ENCODE assay signal across 9 mouse cellular contexts in the genomic region with DNA sequence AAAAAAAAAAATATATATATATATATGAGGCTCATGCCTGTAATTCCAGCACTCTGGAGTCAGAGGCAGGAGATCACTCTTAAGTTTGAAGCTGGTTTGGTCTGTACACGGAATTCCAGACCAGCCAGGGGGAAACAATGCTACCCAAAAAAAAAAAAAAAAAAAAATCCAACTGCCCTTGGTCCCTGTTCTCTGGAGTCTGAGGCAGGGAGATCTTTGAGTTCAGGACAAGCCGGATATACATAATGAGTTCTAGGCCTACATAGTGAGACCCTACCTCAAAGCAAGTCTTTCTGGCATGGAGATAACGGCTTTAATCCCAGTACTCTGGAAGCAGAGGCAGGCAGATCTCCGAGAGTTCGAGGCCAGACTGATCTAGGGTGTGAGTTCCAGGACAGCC. TPM values are rescaled to one million over a fixed set of nuclear protein-coding genes. Genes with fewer than 3 reads are reported as not detected.
DNase-seq lines count a peak whose midpoint lies in the region; ATAC-seq lines count a peak whose summit lies in the region.
"Had no signal": no experiment of that assay in that cellular context is flagged by ENCODE, and none has a peak within 500 bp of the region (broad histone marks: within the 10 kb centered on the region; RNA-seq: fewer than 3 reads in every experiment).

No protein-coding gene starts in this region.

- peaks cover 39% of the 10 kb centered on the region for H3K79me2 ChIP-seq in macrophage (ENCODE audit: inconsistent target)

- H3K4me3 ChIP-seq in heart, embryonic 13.5 days, result peak overlapping the region; percentile 82
- peak overlapping the region; percentile 36 for H3K4me3 ChIP-seq in macrophage (ENCODE audit: inconsistent target)

- H3K4me2 ChIP-seq in heart, embryonic 13.5 days, result peak overlapping the region; percentile 93

- no peaks in the 10 kb centered on the region for H3K9me3 ChIP-seq in heart, embryonic 13.5 days

- H3K27ac ChIP-seq in heart, embryonic 13.5 days (replicated peaks), result peak overlapping the region; percentile 89
- H3K27ac ChIP-seq in macrophage, result 0 out of 2 replicates have a peak overlapping the region, but pooled peaks have one; percentile 32

- H3K4me1 ChIP-seq in heart, embryonic 13.5 days, result peaks cover 26% of the 10 kb centered on the region

- H3K9ac ChIP-seq in heart, embryonic 13.5 days, result peak overlapping the region; percentile 86

- no peaks in the 10 kb centered on the region for H3K27me3 ChIP-seq in heart, embryonic 13.5 days (replicated peaks)
- H3K27me3 ChIP-seq: Patski had no signal

- peaks cover 17% of the 10 kb centered on the region for H3K36me3 ChIP-seq in heart, embryonic 13.5 days
- H3K36me3 ChIP-seq in macrophage (ENCODE audit: inconsistent target), result peaks cover 8% of the 10 kb centered on the region; the same call in 1 of the 2 replicates

- no peak for DNase-seq in heart, adult 18-20 months
- DNase-seq in ES-CJ7 (ENCODE audit: low read depth, low spot score), result peak; percentile 37
- peak; percentile 9 for DNase-seq in heart, postnatal 4 days
- DNase-seq in adrenal gland, postnatal 25 days, result no peak
- no peak for DNase-seq in adrenal gland, adult 8-10 months
- no peak for DNase-seq in spleen, adult 18-20 months

- ATAC-seq in heart, embryonic 13.5 days (ENCODE audit: extremely low read depth, insufficient number of reproducible peaks, low FRiP score, low TSS enrichment), result no peak

- 54% methylated on average over 5 of the region's 5 CpGs for WGBS in heart, embryonic 13.5 days
- WGBS in macrophage (ENCODE audit: missing documents), result 45% methylated on average over 5 of the region's 5 CpGs

RNA-seq across cellular contexts. Expression of a gene that starts 0.4 kb away (rescaled TPM):
- 24.2 and 28.9 TPM in 2 replicates for polyA plus RNA-seq in heart, embryonic 13.5 days (2015; fragmentation: Nextera tagmentation; extraction: Ambion mirVana)
- total RNA-seq in heart, adult 18-20 months (2021), result 10 to 100 TPM in 1 of 2 experiments, 1 to 10 TPM in 1; 9.3 to 11.1 TPM
- 10 to 100 TPM; 13.6 to 18.6 TPM for total RNA-seq in heart, postnatal 4 days (2021)
- 10 to 100 TPM in 4 of 26 experiments, 1 to 10 TPM in 22; 2.6 to 11.8 (median 7.7) TPM for total RNA-seq in macrophage (2018; cell fraction: chromatin; rRNA removed)
- 10 to 100 TPM in 23 of 26 experiments, 1 to 10 TPM in 3; 7.6 to 18.9 (median 14.0) TPM for total RNA-seq in macrophage (2018; cell fraction: cytosol; rRNA removed)
- 10 to 100 TPM in 17 of 26 experiments, 1 to 10 TPM in 9; 4.2 to 18.9 (median 11.0) TPM for total RNA-seq in macrophage (2018; cell fraction: nucleus; rRNA removed)
- polyA plus RNA-seq in macrophage (2018), result 9.9 to 17.1 TPM (median 13.7 TPM) in 3 replicates
- 31.6 and 32.6 TPM in 2 replicates for total RNA-seq in adrenal gland, postnatal 25 days (2021)
- 10 to 100 TPM; 29.5 to 34.0 (median 32.1) TPM for total RNA-seq in adrenal gland, adult 8-10 months (2022)

RNA-seq across cellular contexts. Expression of a gene that starts 14.9 kb away (rescaled TPM):
- 5.2 and 6.2 TPM in 2 replicates for polyA plus RNA-seq in heart, embryonic 13.5 days (2015; fragmentation: Nextera tagmentation; extraction: Ambion mirVana)
- 10 to 100 TPM; 14.2 to 17.8 TPM for total RNA-seq in heart, adult 18-20 months (2021)
- total RNA-seq in heart, postnatal 4 days (2021), result 10 to 100 TPM in 1 of 2 experiments, 1 to 10 TPM in 1; 8.9 to 11.1 TPM
- total RNA-seq in macrophage (2018; cell fraction: chromatin; rRNA removed), result 100 to 1,000 TPM; 124 to 877 (median 414) TPM
- 100 to 1,000 TPM in 6 of 26 experiments, 10 to 100 TPM in 20; 31.3 to 188 (median 58.0) TPM for total RNA-seq in macrophage (2018; cell fraction: cytosol; rRNA removed)
- 100 to 1,000 TPM in 23 of 26 experiments, 10 to 100 TPM in 3; 76.4 to 499 (median 338) TPM for total RNA-seq in macrophage (2018; cell fraction: nucleus; rRNA removed)
- polyA plus RNA-seq in macrophage (2018), result 37.2 to 60.7 TPM (median 44.6 TPM) in 3 replicates
- 13.8 and 17.1 TPM in 2 replicates for total RNA-seq in adrenal gland, postnatal 25 days (2021)
- 10 to 100 TPM; 11.8 to 38.3 (median 22.4) TPM for total RNA-seq in adrenal gland, adult 8-10 months (2022)

RNA-seq across cellular contexts. Expression of a gene that starts 18.8 kb away (rescaled TPM):
- polyA plus RNA-seq in heart, embryonic 13.5 days (2015; fragmentation: Nextera tagmentation; extraction: Ambion mirVana), result 162 and 177 TPM in 2 replicates
- total RNA-seq in heart, adult 18-20 months (2021), result 10 to 100 TPM; 77.1 to 77.6 TPM
- total RNA-seq in heart, postnatal 4 days (2021), result 100 to 1,000 TPM; 101 to 102 TPM
- total RNA-seq in macrophage (2018; cell fraction: chromatin; rRNA removed), result 10 to 100 TPM; 15.4 to 54.4 (median 26.9) TPM
- 100 to 1,000 TPM; 145 to 203 (median 173) TPM for total RNA-seq in macrophage (2018; cell fraction: cytosol; rRNA removed)
- total RNA-seq in macrophage (2018; cell fraction: nucleus; rRNA removed), result 10 to 100 TPM; 32.5 to 92.7 (median 63.3) TPM
- polyA plus RNA-seq in macrophage (2018), result 119 to 193 TPM (median 182 TPM) in 3 replicates
- 175 and 224 TPM in 2 replicates for total RNA-seq in adrenal gland, postnatal 25 days (2021)
- 100 to 1,000 TPM; 180 to 239 (median 200) TPM for total RNA-seq in adrenal gland, adult 8-10 months (2022)

RNA-seq across cellular contexts. Expression of a gene that starts 22.9 kb away (rescaled TPM):
- 0.13 TPM in 1 of 2 replicates, not detected in the other for polyA plus RNA-seq in heart, embryonic 13.5 days (2015; fragmentation: Nextera tagmentation; extraction: Ambion mirVana)
- total RNA-seq in heart, adult 18-20 months (2021), result not detected
- total RNA-seq in heart, postnatal 4 days (2021), result not detected
- not detected for total RNA-seq in macrophage (2018; cell fraction: chromatin; rRNA removed)
- not detected for total RNA-seq in macrophage (2018; cell fraction: cytosol; rRNA removed)
- total RNA-seq in macrophage (2018; cell fraction: nucleus; rRNA removed), result under 1 TPM in 1 of 26 experiments, not detected in 25; 0.77 TPM
- polyA plus RNA-seq in macrophage (2018), result not detected in 3 replicates
- total RNA-seq in adrenal gland, postnatal 25 days (2021), result 0.70 TPM in 1 of 2 replicates, not detected in the other
- under 1 TPM in 1 of 4 experiments, not detected in 3; 0.35 TPM for total RNA-seq in adrenal gland, adult 8-10 months (2022)
- polyA plus RNA-seq: Patski had no signal

Comparison
In these comparisons a context has a peak if more than half of its experiments do, and no peak if none do; other contexts are left out.
1. DNase-seq: peak in ES-CJ7 (single experiment) and heart, postnatal 4 days (single experiment); none in heart, adult 18-20 months (0 of 2), adrenal gland, postnatal 25 days (single experiment), adrenal gland, adult 8-10 months (single experiment) and spleen, adult 18-20 months (0 of 2).